Mouse (Mus musculus) CD4-positive naive resting alpha-beta T cell, adult 57 days (primary cell): ENCODE data around the gene Npdc1. TPM values are rescaled to one million over a fixed set of nuclear protein-coding genes. Genes with fewer than 3 reads are reported as not detected.

Experiments
- total RNA-seq: library from RNA; stranded (reverse); gene quantifications from one replicate; pipeline ENCODE4 v1.2.4, GENCODE M21; 2023

The Npdc1 gene
- total RNA-seq = 0.98 TPM

GRCm38 (mm10) chr2:25399051-25399450 is at the start of gene Npdc1:
Gene Npdc1, plus strand, starts transcription at chr2:25399351.

GRCm38 (mm10) chr2:25356208-25357079 is 42.7 kb upstream of the Npdc1 start, which contains the start of gene Dpp7:
Gene Dpp7, minus strand, starts transcription at chr2:25356359.

GRCm38 (mm10) chr2:25365091-25365761 is 33.9 kb upstream of the Npdc1 start, which contains the start of gene Uap1l1:
Gene Uap1l1, minus strand, starts transcription at chr2:25365682.

GRCm38 (mm10) chr2:25371764-25372643 is 27.1 kb upstream of the Npdc1 start, which contains the start of gene Sapcd2:
Gene Sapcd2, plus strand, starts transcription at chr2:25372321.

GRCm38 (mm10) chr2:25395721-25396596 is 3.2 kb upstream of the Npdc1 start, which contains the start of gene Entpd2:
Gene Entpd2, plus strand, starts transcription at chr2:25395874.

GRCm38 (mm10) chr2:25422587-25423410 is 23.6 kb downstream of the Npdc1 start, which contains the start of gene Fut7:
Gene Fut7, plus strand, starts transcription at chr2:25423267.

GRCm38 (mm10) chr2:25428442-25429236 is 29.5 kb downstream of the Npdc1 start, which contains the start of gene Abca2:
Gene Abca2, plus strand, starts transcription at chr2:25428703.

GRCm38 (mm10) chr2:25456205-25456953 is 57.2 kb downstream of the Npdc1 start, which contains the start of gene Clic3:
Gene Clic3, plus strand, starts transcription at chr2:25456838.

Other genes starting within 250 kb of the Npdc1 start
- 5.2 TPM for gene Nrarp, start 218.6 kb upstream of the Npdc1 start, total RNA-seq
- 23.0 TPM for gene Tor4a, start 202.5 kb upstream of the Npdc1 start, total RNA-seq
- 63.7 TPM for gene Nelfb, start 187.9 kb upstream of the Npdc1 start, total RNA-seq
- not detected for gene Stpg3, start 184.7 kb upstream of the Npdc1 start, total RNA-seq
- not detected for gene Fam166a, start 180.6 kb upstream of the Npdc1 start, total RNA-seq
- 113 TPM for gene Tubb4b, start 174.6 kb upstream of the Npdc1 start, total RNA-seq
- not detected for gene Slc34a3, start 165.0 kb upstream of the Npdc1 start, total RNA-seq
- not detected for gene Rnf224, start 162.6 kb upstream of the Npdc1 start, total RNA-seq
- not detected for gene Rnf208, start 157.1 kb upstream of the Npdc1 start, total RNA-seq
- not detected for gene Cysrt1, start 156.9 kb upstream of the Npdc1 start, total RNA-seq
- gene AL732309.1, start 152.5 kb upstream of the Npdc1 start, total RNA-seq = 5.9 TPM
- gene Tmem203, start 143.9 kb upstream of the Npdc1 start, total RNA-seq = 24.4 TPM
- gene Tprn, start 136.7 kb upstream of the Npdc1 start, total RNA-seq = 29.6 TPM
- 35.2 TPM for gene Ssna1, start 126.9 kb upstream of the Npdc1 start, total RNA-seq
- 99.3 TPM for gene Anapc2, start 126.9 kb upstream of the Npdc1 start, total RNA-seq
- not detected for gene Tmem210, start 111.2 kb upstream of the Npdc1 start, total RNA-seq
- not detected for gene Lrrc26, start 109.4 kb upstream of the Npdc1 start, total RNA-seq
- not detected for gene Grin1, start 80.2 kb upstream of the Npdc1 start, total RNA-seq
- 50.6 TPM for gene Man1b1, start 67.0 kb upstream of the Npdc1 start, total RNA-seq
- 17.2 TPM for gene Dpp7, start 43.0 kb upstream of the Npdc1 start, total RNA-seq
- gene Uap1l1, start 33.7 kb upstream of the Npdc1 start, total RNA-seq = 10.3 TPM
- gene Sapcd2, start 27.0 kb upstream of the Npdc1 start, total RNA-seq = 0.74 TPM
- 1.4 TPM for gene Entpd2, start 3.5 kb upstream of the Npdc1 start, total RNA-seq
- 0.59 TPM for gene Fut7, start 23.9 kb downstream of the Npdc1 start, total RNA-seq
- 69.0 TPM for gene Abca2, start 29.4 kb downstream of the Npdc1 start, total RNA-seq
- gene Clic3, start 57.5 kb downstream of the Npdc1 start, total RNA-seq = not detected
- 92.6 TPM for gene Paxx, start 61.7 kb downstream of the Npdc1 start, total RNA-seq
- not detected for gene Ptgds, start 70.7 kb downstream of the Npdc1 start, total RNA-seq
- gene Lcn12, start 94.6 kb downstream of the Npdc1 start, total RNA-seq = not detected
- 47.7 TPM for gene Fbxw5, start 101.4 kb downstream of the Npdc1 start, total RNA-seq
- gene C8g, start 102.4 kb downstream of the Npdc1 start, total RNA-seq = not detected
- gene Traf2, start 147.6 kb downstream of the Npdc1 start, total RNA-seq = 49.0 TPM
- 117 TPM for gene Edf1, start 158.5 kb downstream of the Npdc1 start, total RNA-seq
- 3.6 TPM for gene Mamdc4, start 175.5 kb downstream of the Npdc1 start, total RNA-seq
- 29.9 TPM for gene Phpt1, start 175.9 kb downstream of the Npdc1 start, total RNA-seq
- 0.33 TPM for gene Ajm1, start 182.4 kb downstream of the Npdc1 start, total RNA-seq
- gene Rabl6, start 209.2 kb downstream of the Npdc1 start, total RNA-seq = 105 TPM
- gene Ccdc183, start 218.3 kb downstream of the Npdc1 start, total RNA-seq = not detected
- gene Tmem141, start 222.7 kb downstream of the Npdc1 start, total RNA-seq = 1.6 TPM
- gene Fcna, start 228.7 kb downstream of the Npdc1 start, total RNA-seq = 6.2 TPM